Mouse (Mus musculus) kidney, adult 2 months (tissue): Measurements from ENCODE around the gene Tmco5.
A peak's percentile ranks its signal among the peaks of the same experiment; 100 is the strongest.

Experiments
- CTCF ChIP-seq: fragments of 200-500 bp; conservative IDR thresholded peaks from 2 replicates; pipeline ENCODE4 v1.5.1; 2011; ENCODE audit warnings: low read depth, mild to moderate bottlenecking, control low read depth, low read length, moderate library complexity, mixed read lengths; ENCODE audit not compliant: insufficient read depth, insufficient read length
- POLR2A ChIP-seq: fragments of 200-500 bp; IDR thresholded peaks from one replicate; pipeline ENCODE4 v1.6.1; 2011; ENCODE audit warnings: low read depth, low read length, control low read depth

GRCm38 (mm10) chr2:116838538-116839197 is 39.8 kb upstream of the Tmco5 start:
- TF ChIP-seq POLR2A = no peak
- peak; percentile 57 for TF ChIP-seq CTCF
